Mouse (Mus musculus): ENCODE data around the gene Alpk1.

Gene Alpk1

DNA sequence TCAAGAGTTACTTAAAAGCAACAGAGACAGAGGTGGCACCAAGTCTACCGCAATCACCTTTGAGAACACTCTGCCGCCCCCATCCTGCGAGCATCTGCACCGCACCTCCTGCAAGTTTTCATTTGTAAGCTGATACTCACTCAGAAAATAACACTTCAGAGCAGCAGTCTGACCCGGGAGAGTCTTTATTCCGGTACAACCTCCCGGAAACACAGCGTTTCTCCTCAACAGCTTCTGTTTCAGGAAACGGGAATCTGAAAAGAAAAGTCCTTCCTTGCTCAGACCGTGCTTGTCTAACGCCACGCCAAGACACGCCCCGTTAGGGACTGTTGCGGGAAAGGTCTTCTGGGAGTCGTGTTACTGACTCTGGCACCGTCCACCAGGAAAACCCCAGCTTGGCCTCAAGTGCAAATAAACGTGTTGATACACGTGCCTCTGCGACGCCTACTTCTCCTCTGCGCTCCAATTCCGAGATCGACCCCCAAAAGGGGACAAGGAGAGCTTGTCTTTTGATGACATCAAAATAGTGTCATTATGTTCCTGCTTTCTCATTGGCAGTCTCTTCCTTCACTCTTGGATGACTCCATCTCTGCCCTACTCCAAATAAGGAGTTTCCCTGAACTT, at the start of gene Alpk1:
Gene Alpk1 (minus strand): TSS at position 507 of the 624 bp plus-strand sequence.
- DNase-seq (ENCODE audit: low read depth), result peak; percentile 55

DNA sequence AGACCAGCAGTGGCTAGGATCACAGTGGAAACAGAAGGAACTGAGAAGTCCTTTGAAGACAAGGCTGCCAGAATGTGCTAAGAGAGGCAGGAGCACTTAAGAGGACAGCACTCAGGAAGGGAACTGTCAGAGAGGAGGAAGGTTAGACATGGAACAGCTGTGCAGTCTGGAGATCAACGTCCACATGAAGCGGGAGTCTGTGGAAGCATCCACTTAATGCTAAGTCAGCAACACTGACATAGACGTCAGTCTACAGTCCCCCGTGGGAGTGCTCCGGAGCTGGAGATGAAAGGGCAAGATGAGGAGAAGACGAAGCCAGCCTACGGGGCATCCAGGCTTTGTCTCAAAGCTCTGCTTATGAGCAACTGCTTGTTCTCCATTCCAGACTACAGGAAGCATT, 46.8 kb upstream of the Alpk1 start:
- no peak for DNase-seq (ENCODE audit: low read depth)

GRCm38 (mm10) chr3:127826503-127826902, 46.2 kb upstream of the Alpk1 start:
- DNase-seq (ENCODE audit: low read depth), result no peak

DNA sequence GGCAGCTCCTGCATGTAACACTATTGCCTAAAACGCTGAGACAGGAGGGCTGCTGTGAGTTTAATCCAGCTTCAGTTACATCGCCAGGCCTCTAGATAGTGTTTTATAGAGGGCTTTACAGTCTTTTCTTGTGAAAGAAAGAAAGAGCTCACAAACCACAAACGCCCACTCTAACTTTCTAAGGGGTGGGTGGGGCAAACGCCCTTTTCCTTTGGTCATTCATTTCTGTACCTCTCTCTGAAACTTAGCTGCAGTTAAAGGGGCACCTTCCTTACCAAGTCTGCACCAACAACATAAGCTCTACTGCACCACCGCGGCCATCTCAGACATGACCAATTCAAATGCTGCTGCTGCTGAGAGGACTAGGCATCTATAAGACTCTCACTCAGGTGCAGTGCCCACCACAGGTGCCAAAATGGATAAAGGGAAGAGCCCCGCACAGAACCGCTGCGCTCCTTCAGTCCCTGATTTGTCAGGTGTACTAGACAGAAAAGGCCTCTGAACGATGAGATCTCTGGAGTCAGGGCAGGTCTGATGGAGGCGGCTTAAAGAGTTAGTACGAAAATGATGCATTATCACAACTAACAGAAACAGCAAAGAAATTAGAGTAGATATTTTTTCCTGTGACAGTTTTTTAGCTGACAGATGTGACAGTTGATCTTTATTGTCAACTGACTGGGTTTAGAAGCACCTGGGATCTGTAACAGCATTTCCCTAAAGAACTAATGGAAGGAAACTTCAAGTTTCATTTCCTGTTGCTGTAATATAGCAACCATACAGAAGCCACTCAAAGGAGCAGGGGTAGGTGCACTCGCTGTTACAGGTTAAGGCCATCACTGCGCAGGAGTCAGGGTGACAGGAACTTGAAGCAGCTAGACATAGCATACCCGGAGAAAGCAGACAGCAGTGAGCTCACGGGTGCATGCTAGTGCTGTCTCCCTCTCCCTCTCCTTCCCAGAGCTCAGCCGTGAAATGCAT, 43.8 kb upstream of the Alpk1 start:
- no peak for DNase-seq (ENCODE audit: low read depth)

DNA sequence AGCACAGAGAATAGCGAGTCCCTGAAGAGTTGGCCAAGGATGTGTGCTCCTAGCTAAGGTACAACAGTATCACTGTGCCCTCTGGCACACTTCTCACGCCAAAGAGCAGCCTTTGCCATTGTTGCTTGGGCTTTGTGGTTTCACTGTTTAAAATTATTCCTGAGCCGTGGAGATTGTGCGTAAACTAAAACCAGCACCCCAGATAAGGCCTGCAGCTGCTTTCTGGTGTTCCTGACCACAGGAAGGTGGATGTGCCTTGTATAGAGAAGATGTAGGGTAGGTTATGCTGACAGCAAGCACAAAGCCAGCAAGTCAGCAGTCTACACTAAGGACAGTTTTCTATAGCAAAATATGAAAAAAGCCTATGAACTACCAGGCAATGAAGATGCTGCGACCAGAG, 40.9 kb upstream of the Alpk1 start:
- DNase-seq (ENCODE audit: low read depth), result no peak

GRCm38 (mm10) chr3:127820400-127820799, 40.1 kb upstream of the Alpk1 start:
- DNase-seq (ENCODE audit: low read depth), result no peak

DNA sequence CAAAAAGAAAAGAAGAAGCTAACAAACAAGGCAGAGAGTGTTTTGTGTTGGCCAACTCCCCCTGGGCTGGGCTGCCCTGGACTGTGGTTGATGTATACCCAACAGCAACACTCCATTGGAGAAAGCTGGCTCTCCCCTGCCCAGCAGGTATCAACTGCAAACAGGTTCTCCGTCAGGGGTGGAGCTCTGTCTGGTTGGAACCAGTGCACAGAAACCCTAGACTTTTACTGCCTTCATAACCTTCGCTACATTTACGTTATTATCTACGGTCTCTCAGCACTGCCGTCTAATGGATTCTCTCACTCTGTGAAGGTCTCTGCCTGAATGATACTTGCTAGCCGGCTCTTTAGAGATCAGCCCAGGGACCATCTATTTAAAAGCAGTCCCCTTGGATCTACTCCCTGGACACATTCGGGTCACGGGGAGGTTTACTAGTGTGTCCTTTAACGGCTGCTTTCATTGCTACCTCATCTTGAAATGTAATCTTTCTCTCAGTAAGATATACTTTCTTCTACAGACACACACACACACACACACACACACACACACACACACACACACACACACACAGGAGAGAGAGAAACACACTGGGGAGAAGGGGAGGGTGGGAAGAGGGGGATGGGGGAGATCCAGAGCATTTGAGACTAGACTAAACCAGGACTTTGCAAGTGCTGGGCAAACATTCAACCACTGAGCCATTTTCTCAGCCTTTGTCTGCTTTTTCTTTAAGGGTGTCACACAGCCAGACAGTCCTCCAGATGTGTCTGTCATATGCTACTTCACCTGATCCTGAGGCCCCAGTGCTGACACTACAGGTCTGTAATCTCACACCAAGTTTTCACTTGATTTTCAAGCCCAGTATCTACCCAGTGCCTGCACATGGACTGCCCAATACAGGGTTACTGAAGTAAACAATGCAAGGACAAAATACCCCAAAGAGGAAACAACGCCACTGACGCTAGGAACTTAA, 38.7 kb upstream of the Alpk1 start:
- no peak for DNase-seq (ENCODE audit: low read depth)

DNA sequence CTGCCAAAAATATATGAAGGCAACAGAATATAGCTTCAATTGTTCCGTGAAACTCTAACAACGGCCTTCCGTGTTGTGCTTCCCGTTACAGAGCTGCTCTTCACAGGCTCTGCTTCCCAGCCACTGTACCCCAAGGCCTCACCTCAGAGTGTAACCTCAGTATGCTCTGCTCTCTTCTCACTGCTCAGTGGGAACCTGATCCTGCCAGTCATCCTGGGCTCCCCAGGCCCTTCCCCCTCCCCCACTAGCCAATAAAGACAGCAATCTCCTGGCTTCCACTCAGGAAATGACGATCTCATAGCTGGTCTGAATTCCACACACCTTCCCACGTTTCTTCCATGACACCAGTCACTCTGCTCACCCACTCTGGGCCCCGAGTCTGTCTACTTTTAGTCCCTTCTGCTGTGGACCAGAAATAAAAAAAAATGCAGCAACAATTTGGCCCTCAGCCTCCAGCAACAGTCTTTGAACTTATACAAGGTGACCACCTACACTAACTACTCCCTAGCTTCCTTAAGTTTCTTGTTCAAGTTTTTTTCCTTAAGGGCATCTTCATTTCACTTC, 36.9 kb upstream of the Alpk1 start:
- DNase-seq (ENCODE audit: low read depth), result no peak

DNA sequence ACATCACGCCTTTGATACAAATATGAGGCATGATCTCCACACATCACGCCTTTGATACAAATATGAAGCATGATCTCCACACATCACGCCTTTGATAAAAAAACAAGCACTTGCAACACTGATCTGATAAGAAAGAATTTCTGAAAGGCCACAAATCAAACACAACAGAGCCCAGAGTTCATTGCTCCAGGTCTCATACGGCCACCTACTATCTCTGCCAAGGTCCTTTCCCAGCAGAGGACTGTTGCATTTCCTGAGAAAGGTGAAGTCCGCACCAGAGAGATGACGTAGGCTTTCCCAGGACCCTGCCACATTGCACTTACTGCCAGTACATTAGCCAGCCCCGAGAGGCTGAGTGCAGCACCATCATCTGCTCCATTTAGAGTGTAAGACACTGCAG, 28.8 kb upstream of the Alpk1 start:
- no peak for DNase-seq (ENCODE audit: low read depth)

GRCm38 (mm10) chr3:127807846-127808245, 27.5 kb upstream of the Alpk1 start:
- no peak for DNase-seq (ENCODE audit: low read depth)

- no peak for DNase-seq (ENCODE audit: low read depth)
Observed at GRCm38 (mm10) chr3:127805991-127806390, 25.7 kb upstream of the Alpk1 start.

DNA sequence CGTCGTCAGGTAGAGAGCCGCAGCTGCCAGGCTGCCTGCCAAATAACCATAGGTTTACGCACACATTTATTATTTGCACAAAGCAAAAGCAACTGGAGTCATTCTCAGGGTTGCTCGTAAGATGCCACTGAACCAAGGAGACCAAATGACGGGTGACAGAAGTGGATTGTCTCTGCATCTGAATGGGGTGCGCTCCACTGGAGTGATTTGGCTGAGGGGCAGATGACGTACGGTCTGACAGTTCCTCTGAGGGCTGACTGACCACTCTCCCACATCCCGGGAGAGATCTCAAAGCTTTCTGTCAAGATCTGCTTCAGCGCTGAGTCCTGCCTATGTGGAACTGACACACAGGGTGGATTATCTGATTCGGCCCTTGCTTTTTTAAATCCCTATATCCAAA, 24.7 kb upstream of the Alpk1 start:
- no peak for DNase-seq (ENCODE audit: low read depth)

- DNase-seq (ENCODE audit: low read depth), result peak; percentile 27
Observed at GRCm38 (mm10) chr3:127804439-127804838, 24.1 kb upstream of the Alpk1 start.

DNA sequence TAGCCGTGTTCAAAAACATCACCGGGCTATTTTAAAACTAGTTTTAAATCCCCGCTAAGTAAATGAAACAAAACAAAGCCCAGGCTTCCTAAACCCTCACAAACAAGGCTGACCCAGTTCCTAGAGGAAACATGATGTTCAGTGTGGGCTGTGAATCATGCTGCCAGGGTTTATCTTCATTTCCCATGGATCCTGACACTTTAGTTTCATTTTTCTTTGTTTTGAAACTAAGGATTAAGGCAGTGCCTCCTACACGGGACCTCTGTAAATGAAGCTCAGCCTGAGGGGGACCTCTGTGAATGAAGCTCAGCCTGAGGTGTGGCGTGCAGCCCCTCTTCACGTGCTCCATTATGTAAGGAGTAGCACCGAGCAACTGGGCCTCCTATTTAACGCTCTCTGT, 22.5 kb upstream of the Alpk1 start:
- DNase-seq (ENCODE audit: low read depth), result no peak

- DNase-seq (ENCODE audit: low read depth), result no peak
Observed at GRCm38 (mm10) chr3:127801162-127801561, 20.8 kb upstream of the Alpk1 start.

DNA sequence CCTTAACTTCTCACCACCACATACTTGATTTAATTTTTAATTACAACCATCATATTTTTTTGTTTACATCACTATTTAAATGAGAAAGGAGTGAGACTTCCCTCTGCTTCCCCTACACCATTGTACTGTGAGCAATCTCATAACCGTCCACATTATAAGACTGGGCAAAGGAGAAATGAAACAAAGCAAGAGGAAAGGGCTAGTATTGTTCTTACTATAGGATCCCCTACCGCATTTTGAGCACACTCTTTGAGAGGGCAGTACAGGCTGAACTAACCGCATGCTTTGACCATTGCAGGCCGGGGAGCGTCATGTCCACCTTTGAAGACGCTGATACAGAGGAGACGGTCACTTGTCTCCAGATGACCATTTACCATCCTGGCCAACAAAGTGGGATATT, 15.9 kb upstream of the Alpk1 start:
- DNase-seq (ENCODE audit: low read depth), result no peak

DNA sequence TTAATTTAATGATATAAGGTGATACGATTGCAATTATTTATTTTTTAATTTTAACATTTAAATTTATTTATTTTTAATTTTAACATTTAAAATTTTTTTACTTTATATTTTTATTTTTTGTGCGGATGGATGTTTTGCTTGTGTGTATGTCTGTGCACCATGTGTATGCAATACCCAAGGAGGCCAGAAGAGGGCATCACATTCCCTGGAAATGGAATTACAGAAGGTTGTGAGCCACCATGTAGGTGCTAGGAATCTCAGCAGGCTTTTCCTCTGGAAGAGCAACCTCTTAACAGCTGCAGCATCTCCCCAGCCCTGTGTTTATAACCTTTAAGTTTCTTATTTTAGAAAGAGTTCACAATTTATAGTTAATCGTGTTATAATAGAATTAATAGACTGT, 15.4 kb upstream of the Alpk1 start:
- no peak for DNase-seq (ENCODE audit: low read depth)

DNA sequence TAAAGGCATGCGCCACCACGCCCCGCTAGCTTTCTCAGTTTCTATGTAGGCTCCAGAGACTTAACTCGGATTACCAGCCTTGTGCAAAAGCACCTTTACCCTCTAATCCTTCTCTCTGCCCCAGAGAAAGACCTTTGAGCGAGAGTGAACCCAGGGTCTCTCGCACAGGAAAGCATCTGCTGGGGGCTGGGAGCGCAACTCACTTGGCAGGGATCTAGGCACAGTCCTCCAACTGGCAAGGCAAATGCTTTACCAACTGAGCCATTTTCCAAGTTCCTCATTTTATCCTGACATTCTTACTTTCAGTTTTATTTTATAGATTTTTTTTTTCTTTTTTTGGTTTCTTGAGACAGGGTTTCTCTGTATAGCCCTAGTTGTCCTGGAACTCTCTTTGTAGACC, 12.7 kb upstream of the Alpk1 start:
- no peak for DNase-seq (ENCODE audit: low read depth)

- peak; percentile 73 for DNase-seq (ENCODE audit: low read depth)
Observed at GRCm38 (mm10) chr3:127791595-127792561, 11.6 kb upstream of the Alpk1 start.

GRCm38 (mm10) chr3:127791056-127791483, 10.7 kb upstream of the Alpk1 start:
- DNase-seq (ENCODE audit: low read depth), result peak; percentile 38

Measured in c-Kit-positive CD71-positive TER-119-negative erythroid progenitor cells, embryonic 14.5 days (primary cell).